Mouse (Mus musculus) heart, embryonic 14.5 days (tissue): ENCODE data around the gene Akt3. TPM values are rescaled to one million over a fixed set of nuclear protein-coding genes. Genes with fewer than 3 reads are reported as not detected.

ENCODE experiments used
- ATAC-seq: fragments of 200-750 bp; cut with Nextera tagmentation; 2 replicates; pipeline ENCODE4 v1.8.0; 2017; ENCODE audit warnings: low read depth, moderate TSS enrichment; ENCODE audit not compliant: insufficient number of reproducible peaks, insufficient read depth, low FRiP score
- H3K27ac ChIP-seq, 2 experiments: fragments of 200-500 bp in 1 of 2; fragments of 300-500 bp in 1 of 2; sonication (generic) in 1 of 2; replicated peaks in 1 of 2; 2 replicates each; pipeline ENCODE4 v1.5.1; 2012 to 2014; ENCODE audit warnings: low read depth in 2 of 2, low read length in 2 of 2, control low read depth in 1 of 2, mild to moderate bottlenecking in 1 of 2, mixed read lengths in 1 of 2; ENCODE audit not compliant: control insufficient read depth in 1 of 2, insufficient read depth in 1 of 2
- H3K27me3 ChIP-seq: fragments of 300-500 bp; sonication (generic); 2 replicates; pipeline ENCODE4 v1.6.1; 2014; ENCODE audit warnings: mild to moderate bottlenecking, low read length, control low read depth; ENCODE audit not compliant: control insufficient read depth, insufficient read depth
- H3K36me3 ChIP-seq: fragments of 300-500 bp; sonication (generic); 2 replicates; pipeline ENCODE4 v1.6.1; 2014; ENCODE audit warnings: mild to moderate bottlenecking, control low read depth, low read length, mixed read lengths; ENCODE audit not compliant: control insufficient read depth, insufficient read depth
- H3K4me1 ChIP-seq, 2 experiments: fragments of 200-500 bp in 1 of 2; fragments of 300-500 bp in 1 of 2; sonication (generic) in 1 of 2; 2 replicates each; pipeline ENCODE4 v1.6.1; 2012 to 2014; ENCODE audit warnings: low read length in 2 of 2, control low read depth in 1 of 2, mixed read lengths in 1 of 2; ENCODE audit not compliant: control insufficient read depth in 2 of 2, insufficient read depth in 2 of 2
- H3K4me2 ChIP-seq: fragments of 300-500 bp; sonication (generic); 2 replicates; pipeline ENCODE4 v1.6.1; 2014; ENCODE audit warnings: mild to moderate bottlenecking, low read length
- H3K4me3 ChIP-seq, 2 experiments: fragments of 200-500 bp in 1 of 2; fragments of 300-500 bp in 1 of 2; sonication (generic) in 1 of 2; 2 replicates each; pipeline ENCODE4 v1.5.1; 2012 to 2014; ENCODE audit warnings: low read length in 2 of 2, mild to moderate bottlenecking in 2 of 2, control low read depth in 1 of 2, low read depth in 1 of 2, moderate library complexity in 1 of 2; ENCODE audit not compliant: control insufficient read depth in 1 of 2, insufficient read depth in 1 of 2
- H3K9ac ChIP-seq: fragments of 300-500 bp; sonication (generic); 2 replicates; pipeline ENCODE4 v1.6.1; 2014; ENCODE audit warnings: mild to moderate bottlenecking, low read length
- H3K9me3 ChIP-seq: fragments of 300-500 bp; sonication (generic); 2 replicates; pipeline ENCODE4 v1.6.1; 2016; ENCODE audit warnings: low read length, control low read depth; ENCODE audit not compliant: control insufficient read depth
- WGBS: fragments of 180-500 bp; shearing (Covaris S2); extraction: QIAGEN DNeasy Blood & Tissue Kit; methylation state at CpG from one replicate; pipeline ENCODE4 v1.1.7; 2014; 5-methylcytosine and 5-hydroxymethylcytosine counted together
- polyA plus RNA-seq: library from polyadenylated mRNA; unstranded; fragments of >200 nt; fragmentation: Nextera tagmentation; extraction: Ambion mirVana; gene quantifications from 2 replicates; pipeline ENCODE4 v1.2.1, GENCODE M21; 2014

Gene Akt3
- polyA plus RNA-seq, 1 experiment from 2014 or later = 5.9 TPM

DNA sequence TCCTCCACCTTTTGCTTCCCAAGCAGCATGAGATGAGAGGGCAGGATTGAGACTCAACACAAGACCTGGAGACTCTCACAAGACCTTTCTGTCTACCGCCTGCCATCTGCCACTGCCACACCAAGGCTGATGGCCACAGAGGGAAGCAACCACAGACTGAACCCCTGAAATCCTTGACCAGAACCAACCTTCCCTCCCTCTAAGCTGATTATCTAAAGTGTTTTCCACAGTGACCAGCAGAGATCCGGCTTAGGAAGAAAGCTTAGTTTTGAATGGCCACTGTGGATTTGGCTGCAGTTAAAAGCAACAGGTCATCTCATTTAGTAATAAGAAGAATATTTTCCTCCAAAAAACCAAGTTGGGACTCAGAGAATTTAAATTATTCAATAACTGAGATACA lies 276.5 kb downstream of the Akt3 start:
- 86% methylated on average over 2 of the region's 2 CpGs for WGBS
- Histone ChIP-seq H3K36me3 (no peaks in the 10 kb centered on the region), H3K27me3 (no peaks in the 10 kb centered on the region)

DNA sequence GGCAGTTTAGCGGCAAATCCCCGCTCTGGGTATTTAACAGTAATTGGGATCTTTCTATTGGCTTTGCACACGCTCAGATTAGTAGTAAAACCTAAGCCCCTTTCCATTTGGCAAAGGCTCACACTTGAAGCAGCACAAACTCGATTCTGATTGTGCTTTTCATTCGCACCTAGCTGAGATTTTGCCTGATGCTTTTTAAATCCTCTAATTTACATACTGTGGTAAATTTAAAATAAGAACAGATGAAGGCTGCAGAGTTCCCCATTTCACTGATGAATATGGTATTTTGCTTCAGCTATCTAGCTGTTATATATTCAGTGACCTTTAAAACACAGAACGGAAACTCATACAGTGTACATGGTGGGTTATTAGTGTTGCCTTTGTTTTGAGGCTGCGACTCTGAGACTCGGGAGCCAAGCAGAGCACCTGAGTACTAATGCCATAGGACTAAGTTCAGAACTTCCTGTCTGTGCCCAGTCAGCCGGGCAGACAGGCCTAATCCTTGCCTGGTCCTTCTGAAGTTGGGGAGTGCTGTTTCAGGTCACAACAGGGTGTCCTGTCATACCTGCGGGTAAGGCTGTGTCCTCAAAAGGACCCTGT lies 277.1 kb downstream of the Akt3 start:
- ATAC-seq = no peak
- no peak overlapping the region for H3K4me3 ChIP-seq
- WGBS = 87% methylated on average over 10 of the region's 10 CpGs
- no peaks in the 10 kb centered on the region for H3K27me3 ChIP-seq
- H3K9me3 ChIP-seq = no peaks in the 10 kb centered on the region
- H3K36me3 ChIP-seq = no peaks in the 10 kb centered on the region
- H3K27ac ChIP-seq = no peak overlapping the region
- no peak overlapping the region for H3K9ac ChIP-seq
- H3K4me1 ChIP-seq = peaks cover 11 to 15% of the 10 kb centered on the region in 2 experiments
- H3K4me2 ChIP-seq = no peak overlapping the region

More for the DNA sequence above, 276.5 kb downstream of the Akt3 start:
- no peak overlapping the region for H3K9ac ChIP-seq
- peaks cover 13 to 21% of the 10 kb centered on the region in 2 experiments for H3K4me1 ChIP-seq
- no peak for ATAC-seq
- no peak overlapping the region for H3K27ac ChIP-seq
- H3K9me3 ChIP-seq = no peaks in the 10 kb centered on the region
- no peak overlapping the region for H3K4me2 ChIP-seq
- H3K4me3 ChIP-seq = no peak overlapping the region

DNA sequence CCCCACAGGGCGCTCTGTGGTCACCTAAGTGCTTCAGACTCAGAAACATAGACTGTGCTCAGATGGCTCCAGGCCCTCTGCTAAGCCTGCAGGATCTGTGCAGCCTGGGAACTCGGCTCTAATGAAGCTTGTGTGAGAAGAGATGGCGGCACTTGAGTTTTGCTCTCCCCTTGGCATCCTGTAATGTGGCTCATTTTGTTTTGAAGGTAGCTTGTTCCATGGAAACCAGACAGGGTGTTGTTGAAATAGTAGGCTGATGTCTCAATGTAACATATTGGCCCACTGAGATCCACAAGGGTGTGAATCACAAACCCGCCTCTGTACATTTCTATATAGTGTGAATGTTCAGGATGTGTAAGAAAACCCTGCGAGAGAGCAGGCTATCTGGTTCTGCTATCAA lies 277.9 kb downstream of the Akt3 start:
- no peak overlapping the region for H3K27ac ChIP-seq
- H3K4me2 ChIP-seq = no peak overlapping the region
- WGBS = 88% methylated on average over 5 of the region's 5 CpGs
- ATAC-seq = no peak
- no peaks in the 10 kb centered on the region for H3K36me3 ChIP-seq
- no peak overlapping the region for H3K4me3 ChIP-seq
- no peak overlapping the region for H3K9ac ChIP-seq
- H3K27me3 ChIP-seq = no peaks in the 10 kb centered on the region
- H3K9me3 ChIP-seq = no peaks in the 10 kb centered on the region
- H3K4me1 ChIP-seq = peaks cover 9 to 11% of the 10 kb centered on the region in 2 experiments

DNA sequence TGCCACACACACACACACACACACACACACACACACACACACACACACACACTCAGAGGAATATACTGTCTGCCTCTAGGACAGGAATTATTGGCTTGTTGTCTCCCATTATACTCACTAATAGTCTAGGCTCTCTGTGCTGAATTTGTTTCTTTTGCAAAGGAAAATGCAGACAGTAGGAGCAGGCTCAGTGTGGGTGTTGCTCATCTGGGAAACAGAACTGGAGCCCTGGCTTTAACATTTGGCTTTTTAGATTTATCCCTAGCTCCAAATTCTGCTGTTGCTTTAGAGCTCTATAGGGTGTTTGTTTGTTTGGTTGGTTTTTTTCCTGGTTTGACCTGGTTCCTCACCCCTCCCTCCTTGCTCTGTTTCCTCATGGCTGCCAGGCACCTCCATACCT lies 278.8 kb downstream of the Akt3 start:
- Histone ChIP-seq H3K27me3 (no peaks in the 10 kb centered on the region), H3K4me1 (peaks cover 9 to 10% of the 10 kb centered on the region in 2 experiments), H3K27ac (no peak overlapping the region), H3K4me3 (no peak overlapping the region), H3K4me2 (no peak overlapping the region), H3K9me3 (no peaks in the 10 kb centered on the region), H3K9ac (no peak overlapping the region), H3K36me3 (no peaks in the 10 kb centered on the region)
- ATAC-seq = no peak

DNA sequence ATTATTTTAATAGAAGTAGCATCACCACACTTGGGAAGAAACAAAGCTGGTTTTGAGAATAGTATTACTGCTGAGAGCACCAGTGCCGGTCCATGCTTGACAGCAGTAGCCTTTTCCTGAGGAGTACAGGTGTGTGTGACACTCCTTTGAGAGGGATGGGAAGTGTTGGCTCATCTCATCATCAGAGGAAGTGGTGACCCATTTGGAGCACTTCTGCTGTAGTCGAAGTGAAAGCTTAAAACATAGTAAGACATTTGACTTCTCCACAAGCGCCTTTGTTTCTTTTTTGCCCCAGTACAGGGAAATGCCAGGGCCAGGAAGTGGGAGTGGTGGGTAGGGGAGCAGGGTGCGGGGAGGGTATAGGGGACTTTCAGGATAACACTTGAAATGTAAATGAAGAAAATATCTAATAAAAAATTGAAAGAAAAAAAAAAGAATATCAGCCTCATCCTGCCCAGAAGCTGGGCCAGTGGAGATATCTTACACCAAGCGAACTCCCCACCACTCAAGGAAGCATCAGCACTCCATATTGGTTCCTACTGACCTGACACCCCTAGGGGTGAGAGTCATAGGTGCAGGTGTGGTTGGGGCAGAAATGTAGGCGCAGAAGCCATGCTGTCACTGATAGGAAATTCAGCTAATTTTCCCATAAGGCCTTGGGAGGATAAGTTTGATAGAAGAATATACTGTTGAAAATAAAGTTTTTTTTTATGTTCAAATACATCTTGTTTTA lies 284.5 kb downstream of the Akt3 start:
- H3K9ac ChIP-seq = no peak overlapping the region
- WGBS = 83% methylated on average over 6 of the region's 6 CpGs
- H3K4me1 ChIP-seq = no peaks in the 10 kb centered on the region
- H3K36me3 ChIP-seq = no peaks in the 10 kb centered on the region
- H3K9me3 ChIP-seq = no peaks in the 10 kb centered on the region
- no peak overlapping the region for H3K4me3 ChIP-seq
- ATAC-seq = no peak
- H3K4me2 ChIP-seq = no peak overlapping the region
- H3K27ac ChIP-seq = no peak overlapping the region
- no peaks in the 10 kb centered on the region for H3K27me3 ChIP-seq

DNA sequence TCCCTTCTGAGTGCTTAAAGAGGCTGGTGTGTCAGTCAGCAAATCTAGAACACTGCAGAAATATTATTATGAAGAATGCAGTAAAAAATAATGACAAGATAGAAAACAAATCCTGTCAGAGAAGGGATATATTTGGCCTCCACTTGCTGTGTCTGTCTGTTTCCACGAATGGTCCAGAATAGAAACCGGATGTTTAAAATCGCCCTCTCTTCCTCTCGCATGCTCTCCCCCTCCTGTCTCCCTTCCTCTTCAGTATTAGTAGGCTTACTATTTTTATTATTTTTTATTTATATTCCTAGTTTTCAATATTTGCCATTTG lies 286.6 kb downstream of the Akt3 start:
- Histone ChIP-seq H3K4me2 (no peak overlapping the region), H3K9me3 (no peaks in the 10 kb centered on the region), H3K9ac (no peak overlapping the region), H3K4me3 (no peak overlapping the region), H3K27me3 (no peaks in the 10 kb centered on the region), H3K4me1 (no peaks in the 10 kb centered on the region), H3K36me3 (no peaks in the 10 kb centered on the region), H3K27ac (no peak overlapping the region)
- 70% methylated on average over 4 of the region's 4 CpGs for WGBS
- no peak for ATAC-seq

DNA sequence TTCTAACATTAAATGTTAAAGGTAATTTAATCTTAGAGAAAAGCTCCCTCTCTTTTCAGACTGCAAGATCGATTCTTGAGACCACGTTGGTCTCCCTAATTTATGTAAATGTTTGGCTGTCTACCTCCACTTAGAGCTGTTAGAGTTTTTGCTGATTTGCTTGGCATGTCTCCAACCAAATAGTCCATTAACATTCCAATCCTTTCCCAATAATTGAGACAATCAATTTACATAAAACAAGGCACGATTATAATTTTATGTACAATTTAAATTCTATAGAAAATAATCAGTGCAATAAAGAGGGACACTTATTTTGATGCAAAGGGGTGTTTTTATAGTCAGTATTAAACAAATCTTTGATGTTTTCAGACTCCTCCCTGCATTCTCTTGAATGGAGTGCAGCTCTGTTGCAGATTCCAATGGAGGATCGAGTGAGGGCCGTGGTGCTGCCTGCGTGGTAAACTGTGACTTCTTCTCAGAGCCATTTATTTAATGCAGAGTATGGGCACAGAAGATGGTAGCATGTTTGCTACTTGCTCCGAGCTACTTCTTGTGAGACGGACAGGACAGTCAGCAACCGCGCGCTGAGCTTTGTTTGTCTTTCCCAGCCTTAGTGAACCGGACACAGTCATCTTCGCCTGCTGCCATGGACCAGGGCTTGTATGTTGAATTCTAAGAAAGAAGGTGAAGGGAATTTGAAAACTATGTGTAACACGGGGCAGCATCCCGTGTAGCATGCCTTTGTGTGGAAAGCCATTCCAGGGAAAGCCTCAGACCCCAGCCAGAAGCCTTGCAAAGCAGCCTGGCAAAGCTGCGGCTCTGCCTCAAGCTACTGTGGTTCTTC lies 287.1 kb downstream of the Akt3 start:
- no peak for ATAC-seq
- no peak overlapping the region for H3K4me2 ChIP-seq
- H3K4me3 ChIP-seq = no peak overlapping the region
- no peak overlapping the region for H3K9ac ChIP-seq
- no peaks in the 10 kb centered on the region for H3K36me3 ChIP-seq
- no peaks in the 10 kb centered on the region for H3K9me3 ChIP-seq
- no peaks in the 10 kb centered on the region for H3K4me1 ChIP-seq
- no peak overlapping the region for H3K27ac ChIP-seq
- H3K27me3 ChIP-seq = no peaks in the 10 kb centered on the region
- 82% methylated on average over 16 of the region's 16 CpGs for WGBS
